Mouse (Mus musculus): ENCODE measurements around the gene Drg2. TPM values are rescaled to one million over a fixed set of nuclear protein-coding genes. Genes with fewer than 3 reads are reported as not detected.

Drg2 gene
- total and polyA plus RNA-seq, 3 experiments: 40.5 to 72.2 (median 63.2) TPM

- no peak for DNase-seq
Measured at GRCm38 (mm10) chr11:60469039-60469438, 14.6 kb downstream of the Drg2 start, which contains the start of gene Myo15. Myo15 (plus strand) TSS chr11:60469339.

GRCm38 (mm10) chr11:60470743-60471142 lies 16.4 kb downstream of the Drg2 start:
- no peak for DNase-seq

DNA sequence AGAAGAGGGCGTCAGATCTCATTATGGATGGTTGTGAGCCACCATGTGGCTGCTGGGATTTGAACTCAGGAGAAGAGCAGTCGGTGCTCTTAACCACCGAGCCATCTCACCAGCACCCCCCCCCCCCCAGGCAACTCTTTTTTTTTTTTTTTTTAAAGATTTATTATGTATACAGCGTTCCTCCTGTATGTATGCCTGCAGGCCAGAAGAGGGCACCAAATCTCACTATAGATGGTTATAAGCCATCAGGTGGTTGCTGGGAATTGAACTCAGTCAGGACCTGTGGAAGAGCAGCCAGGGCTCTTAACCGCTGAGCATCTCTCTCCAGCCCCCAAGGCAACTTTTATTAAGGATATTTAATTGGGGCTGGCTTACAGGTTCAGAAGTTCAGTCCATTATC lies 20.1 kb downstream of the Drg2 start:
- DNase-seq: no peak

GRCm38 (mm10) chr11:60475668-60476362 lies 21.4 kb downstream of the Drg2 start:
- no peak for DNase-seq

GRCm38 (mm10) chr11:60478121-60478520 lies 23.7 kb downstream of the Drg2 start:
- peak; percentile 40 for DNase-seq

- no peak for DNase-seq
Measured at GRCm38 (mm10) chr11:60486267-60486666, 31.9 kb downstream of the Drg2 start.

DNA sequence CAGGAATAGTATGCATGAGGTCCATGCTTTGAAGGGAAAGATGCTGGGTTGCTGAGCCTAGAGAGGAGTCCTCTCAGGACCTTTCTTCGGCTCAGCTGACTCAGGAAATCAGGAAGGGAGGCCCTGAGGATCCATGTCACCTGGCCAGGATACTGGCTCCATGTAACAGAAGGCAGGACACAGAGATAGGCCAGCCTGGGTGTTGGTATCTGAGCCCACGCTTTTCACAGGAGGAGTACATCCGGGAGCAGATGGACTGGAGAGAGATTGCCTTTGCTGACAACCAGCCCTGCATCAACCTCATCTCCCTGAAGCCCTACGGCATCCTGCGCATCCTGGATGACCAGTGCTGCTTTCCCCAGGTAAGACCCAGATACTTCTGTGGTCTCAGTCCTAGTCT lies 38.3 kb downstream of the Drg2 start:
- DNase-seq: no peak

- DNase-seq: no peak
Measured at GRCm38 (mm10) chr11:60495692-60496091, 41.3 kb downstream of the Drg2 start.

- DNase-seq: no peak
Measured at GRCm38 (mm10) chr11:60507281-60507680, 52.9 kb downstream of the Drg2 start.

DNA sequence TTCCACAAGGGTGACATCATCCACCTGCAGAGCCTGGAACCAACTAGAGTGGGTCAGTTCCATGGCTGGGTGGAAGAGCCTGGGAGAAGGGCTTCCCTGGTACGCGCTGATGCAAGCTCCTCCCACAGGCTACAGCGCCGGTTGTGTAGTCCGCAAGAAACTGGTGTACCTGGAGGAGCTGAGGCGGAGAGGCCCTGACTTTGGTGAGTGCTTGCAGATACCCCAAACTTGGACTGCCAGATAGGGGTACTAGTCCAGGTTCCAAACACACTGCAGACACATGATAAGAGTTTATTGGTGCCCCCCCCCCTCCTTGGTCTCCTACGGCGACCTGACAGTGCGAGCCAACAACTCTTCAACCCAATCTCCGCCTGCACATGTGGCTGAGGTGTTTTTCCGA lies 54.6 kb downstream of the Drg2 start:
- no peak for DNase-seq

DNA sequence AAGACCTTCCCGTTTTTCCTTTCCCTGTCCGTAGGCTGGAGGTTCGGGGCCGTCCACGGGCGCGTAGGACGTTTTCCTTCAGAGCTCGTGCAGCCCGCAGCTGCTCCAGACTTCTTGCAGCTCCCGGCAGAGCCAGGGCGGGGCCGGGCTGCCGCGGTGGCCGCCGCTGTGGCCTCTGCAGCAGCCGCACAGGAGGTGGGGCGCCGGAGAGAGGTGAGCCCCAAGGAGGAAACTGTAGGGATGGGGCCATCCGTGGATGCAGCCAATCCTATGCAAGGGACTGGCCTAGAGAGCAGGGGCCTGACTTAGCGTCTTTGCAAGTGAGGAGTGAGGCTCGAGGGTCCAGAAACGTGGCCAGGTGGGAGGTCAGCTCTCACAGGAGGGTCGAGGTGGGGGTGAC lies 55.1 kb downstream of the Drg2 start:
- no peak for DNase-seq

- no peak for DNase-seq
Measured at GRCm38 (mm10) chr11:60511893-60512292, 57.5 kb downstream of the Drg2 start.

DNA sequence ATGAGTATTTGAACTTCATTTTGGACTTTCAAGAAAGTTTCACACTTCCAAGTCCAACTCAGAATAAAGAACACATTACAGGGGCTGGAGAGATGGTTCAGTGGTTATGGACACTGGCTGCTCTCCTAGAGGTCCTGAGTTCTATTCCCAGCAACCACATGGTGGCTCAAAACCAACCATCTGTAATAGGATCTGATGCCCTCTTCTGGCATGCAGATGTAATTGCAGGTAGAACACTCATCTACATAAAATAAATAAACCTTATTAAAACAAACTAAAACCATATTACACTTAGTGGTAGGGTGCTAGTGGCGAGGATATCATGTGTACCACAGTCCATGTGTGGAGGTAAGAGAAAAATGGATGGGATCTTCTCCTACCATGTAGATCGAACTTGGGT lies 58.1 kb downstream of the Drg2 start:
- no peak for DNase-seq

DNA sequence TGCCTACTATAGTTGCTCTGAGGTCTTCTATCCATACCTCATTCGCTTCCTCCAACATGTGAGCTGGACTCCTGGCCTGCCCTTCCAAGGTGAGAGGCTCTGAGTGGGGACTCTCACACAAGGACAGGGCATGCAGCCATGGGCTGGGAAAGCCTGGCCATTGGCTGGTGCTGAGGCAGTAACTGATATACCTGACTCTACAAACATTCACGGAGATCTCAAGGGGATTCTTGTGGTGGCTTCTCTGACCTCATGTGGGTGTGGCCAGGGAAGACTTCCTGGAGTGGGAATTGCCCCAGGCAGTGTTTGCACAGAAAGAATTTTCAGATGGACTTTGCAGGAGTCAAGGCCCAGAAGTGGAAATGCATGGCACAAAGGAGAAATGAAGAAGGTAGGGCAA lies 60.5 kb downstream of the Drg2 start:
- DNase-seq: no peak

GRCm38 (mm10) chr11:60518305-60518704 lies 63.9 kb downstream of the Drg2 start:
- DNase-seq: peak; percentile 50

Other genes starting within 250 kb of the Drg2 start
- 100 to 1,000 TPM; 201 to 250 TPM for gene Srebf1, start 232.0 kb upstream of the Drg2 start, total RNA-seq (2021)
- gene Srebf1, start 232.0 kb upstream of the Drg2 start, polyA plus RNA-seq (2012; rRNA removed): 661 and 745 TPM in 2 replicates
- 10 to 100 TPM; 71.9 to 78.5 TPM for gene Tom1l2, start 101.7 kb upstream of the Drg2 start, total RNA-seq (2021)
- gene Tom1l2, start 101.7 kb upstream of the Drg2 start, polyA plus RNA-seq (2012; rRNA removed): 159 and 181 TPM in 2 replicates
- 1 to 10 TPM in 1 of 2 experiments, under 1 TPM in 1; 0.61 to 1.5 TPM for gene Drc3, start 101.3 kb upstream of the Drg2 start, total RNA-seq (2021)
- 0.90 and 1.0 TPM in 2 replicates for gene Drc3, start 101.3 kb upstream of the Drg2 start, polyA plus RNA-seq (2012; rRNA removed)
- 10 to 100 TPM; 45.9 to 53.9 TPM for gene Gid4, start 37.4 kb upstream of the Drg2 start, total RNA-seq (2021)
- 52.7 and 56.1 TPM in 2 replicates for gene Gid4, start 37.4 kb upstream of the Drg2 start, polyA plus RNA-seq (2012; rRNA removed)
- 10 to 100 TPM; 81.2 to 90.9 TPM for gene Atpaf2, start 36.1 kb upstream of the Drg2 start, total RNA-seq (2021)
- gene Atpaf2, start 36.1 kb upstream of the Drg2 start, polyA plus RNA-seq (2012; rRNA removed): 48.7 and 51.3 TPM in 2 replicates
- gene Myo15, start 14.7 kb downstream of the Drg2 start, total RNA-seq (2021): under 1 TPM; 0.14 to 0.20 TPM
- gene Myo15, start 14.7 kb downstream of the Drg2 start, polyA plus RNA-seq (2012; rRNA removed): 0.26 and 0.47 TPM in 2 replicates
- gene Alkbh5, start 81.8 kb downstream of the Drg2 start, total RNA-seq (2021): 10 to 100 TPM; 93.8 to 98.1 TPM
- 37.9 and 39.3 TPM in 2 replicates for gene Alkbh5, start 81.8 kb downstream of the Drg2 start, polyA plus RNA-seq (2012; rRNA removed)
- 10 to 100 TPM; 19.5 to 26.5 TPM for gene Llgl1, start 245.1 kb downstream of the Drg2 start, total RNA-seq (2021)
- 59.4 and 62.5 TPM in 2 replicates for gene Llgl1, start 245.1 kb downstream of the Drg2 start, polyA plus RNA-seq (2012; rRNA removed)